Mouse (Mus musculus) spleen, postnatal 10 days (tissue): ENCODE measurements at regions not wholly inside any gene's neighbourhood (a gene's known extent, or its start where the extent isn't known, plus 50 kb on each side); places are given as distances from the start of the nearest gene placed in this dataset.

Source experiments
- DNase-seq, 2 experiments: peaks; one replicate each; pipeline ENCODE4 v3.0.0; 2021 to 2022; ENCODE audit warnings: low spot score in 2 of 2

DNA sequence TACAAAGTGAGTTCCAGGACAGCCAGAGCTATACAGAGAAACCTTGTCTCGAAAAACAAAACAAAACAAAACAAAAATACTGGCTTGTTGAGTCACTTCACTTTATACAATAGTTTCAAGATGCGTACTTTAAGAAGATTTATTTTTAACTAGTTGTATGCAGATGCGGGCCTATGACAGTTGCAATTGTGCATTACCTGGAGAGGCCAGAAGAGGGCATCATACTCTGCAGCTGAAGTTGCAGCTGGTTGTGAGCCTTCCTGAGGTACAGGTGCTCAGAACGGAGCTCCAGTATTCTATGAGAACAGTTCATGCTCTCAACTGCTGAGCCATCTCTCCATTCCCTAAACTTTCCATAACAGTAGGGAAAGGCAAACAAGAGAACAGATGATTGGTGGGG, 314.2 kb upstream of the 4931429L15Rik start:
- DNase-seq, result no peak

DNA sequence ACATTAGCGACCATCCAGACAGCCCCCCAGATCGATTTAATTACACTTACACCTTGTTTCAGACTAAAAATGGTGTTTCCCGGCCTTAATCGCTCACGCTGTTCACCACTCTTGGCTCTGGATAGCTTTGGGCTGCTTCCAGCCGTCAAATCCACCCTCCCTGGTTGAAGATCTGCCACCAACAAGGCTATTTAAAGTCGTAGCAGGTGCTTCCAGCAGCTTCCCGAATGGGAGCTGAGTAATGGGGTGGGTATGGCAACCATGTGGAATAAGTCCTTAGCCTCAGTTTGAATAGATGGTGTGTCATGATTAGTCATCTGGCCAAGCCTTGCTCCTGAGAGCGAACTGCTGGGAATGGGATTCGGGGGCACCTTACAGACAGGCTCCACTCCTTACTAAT, 312.8 kb upstream of the 4931429L15Rik start:
- DNase-seq, result no peak

DNA sequence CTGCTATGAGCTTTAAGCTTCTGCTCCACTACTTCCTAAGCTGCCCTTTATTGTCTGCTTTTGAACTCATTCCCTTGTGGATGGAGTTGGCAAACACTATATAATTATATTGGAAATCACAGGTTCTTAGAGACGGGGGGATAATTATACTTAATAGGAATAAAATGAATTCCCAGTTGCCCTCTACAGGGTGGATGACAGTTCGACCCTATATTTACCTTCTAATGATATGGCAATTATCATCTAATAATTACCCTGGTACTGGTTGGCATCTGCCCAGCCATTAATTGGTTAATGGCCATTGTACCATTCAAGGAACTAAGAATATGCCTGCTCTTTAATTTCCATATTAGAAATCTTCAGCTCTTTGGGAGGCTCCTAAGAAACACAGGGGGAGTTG, 302.5 kb upstream of the 4931429L15Rik start:
- no peak for DNase-seq

DNA sequence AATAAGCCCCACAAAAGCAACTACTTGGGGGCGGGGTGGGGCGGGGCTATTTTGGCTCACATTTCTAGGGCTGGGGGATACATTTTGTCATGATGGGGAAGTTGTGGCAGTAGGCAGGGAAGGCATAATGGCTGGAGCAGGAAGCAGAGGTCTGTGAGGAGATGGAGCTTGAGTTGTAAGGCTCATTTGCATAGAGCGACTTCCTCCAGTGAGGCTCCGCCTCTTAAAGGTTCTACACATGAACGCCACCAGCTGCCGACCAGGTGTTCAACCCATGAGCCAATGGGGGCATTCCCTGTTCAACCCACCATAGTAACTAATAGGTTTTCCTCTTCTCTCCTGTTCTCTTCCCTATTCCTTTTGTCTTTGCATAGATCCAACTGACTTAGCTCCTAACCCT, 302.1 kb upstream of the 4931429L15Rik start:
- no peak for DNase-seq

DNA sequence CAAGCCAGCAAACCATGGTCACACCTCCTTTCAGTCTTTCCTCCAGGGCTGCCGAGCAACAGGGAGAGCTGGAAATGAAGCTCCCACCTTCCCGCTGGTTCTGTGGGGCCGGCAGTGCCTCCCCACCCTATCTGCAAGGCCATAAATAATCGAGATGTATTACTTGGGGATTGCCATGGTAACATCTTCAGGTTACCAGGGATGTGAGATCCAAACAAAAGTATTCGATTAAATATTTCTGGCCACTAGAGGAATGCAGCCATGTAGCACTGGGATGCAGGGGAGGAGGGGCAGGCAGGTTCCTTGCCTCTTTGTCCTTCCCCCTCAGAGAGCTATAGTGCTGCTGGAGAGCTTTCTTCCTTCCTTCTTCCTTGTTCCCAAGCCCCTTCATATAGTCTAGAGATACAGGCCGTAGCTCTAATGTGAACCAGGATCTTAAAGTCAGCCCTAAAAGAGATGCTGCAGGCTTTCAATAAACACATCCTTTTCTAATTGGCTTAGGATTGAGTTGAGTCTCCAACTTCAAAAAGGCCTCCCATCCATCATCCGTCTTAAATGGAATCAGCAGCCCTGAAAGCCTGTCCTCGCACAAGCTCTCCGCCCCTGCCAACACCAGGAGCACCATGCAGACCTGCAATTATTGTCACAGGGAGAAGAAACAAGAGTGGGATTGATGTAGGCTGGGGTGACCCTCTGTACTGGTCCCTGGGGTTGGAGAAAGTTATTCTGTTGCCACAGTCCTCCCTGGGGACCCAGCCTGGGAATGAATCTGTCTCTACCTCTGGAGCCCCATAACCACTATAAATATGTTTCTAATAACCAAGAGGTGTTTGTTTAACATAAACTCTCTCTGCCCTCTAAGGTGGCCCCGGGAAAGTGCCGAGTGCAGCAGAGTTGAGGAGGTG, 290.6 kb upstream of the 4931429L15Rik start:
- no peak for DNase-seq

DNA sequence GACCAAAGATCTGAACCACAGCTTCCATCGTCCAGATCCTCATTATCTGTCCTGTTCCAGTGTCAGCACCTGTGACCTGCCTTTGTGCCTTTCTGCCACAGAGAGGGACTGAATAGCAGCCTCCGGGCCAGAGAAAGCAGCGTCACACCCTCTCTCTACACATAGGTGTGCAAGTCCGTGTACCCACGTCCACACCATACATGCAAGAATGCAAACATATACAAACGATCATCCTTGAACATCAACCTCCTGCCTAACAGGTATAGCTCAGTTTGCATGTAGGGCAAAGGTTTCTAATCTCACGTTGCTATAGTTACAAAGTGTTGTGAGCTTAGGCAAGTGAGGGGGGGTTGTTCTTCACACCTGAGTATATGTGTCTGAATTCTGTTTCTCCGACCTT, 288.9 kb upstream of the 4931429L15Rik start:
- DNase-seq, result no peak

DNA sequence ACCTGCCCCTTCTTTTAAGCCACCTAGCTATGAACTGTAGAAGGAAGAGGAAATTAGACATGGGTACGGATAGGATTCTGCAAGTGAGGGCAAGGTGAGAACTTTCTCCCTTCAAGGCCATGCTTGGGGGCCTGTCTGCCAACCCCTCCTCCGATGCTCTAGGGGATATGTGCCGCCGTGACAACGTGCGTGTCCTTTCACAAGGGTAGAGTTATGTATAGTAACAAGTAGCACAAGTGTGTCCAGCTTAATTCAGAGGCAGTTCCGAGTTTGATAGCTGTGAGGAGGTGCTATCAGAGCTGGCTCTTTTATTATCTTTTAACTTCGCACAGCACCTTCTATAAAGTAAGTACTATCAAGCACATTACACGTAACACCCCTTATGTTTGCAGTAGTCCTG, 281.0 kb upstream of the 4931429L15Rik start:
- DNase-seq, result no peak

DNA sequence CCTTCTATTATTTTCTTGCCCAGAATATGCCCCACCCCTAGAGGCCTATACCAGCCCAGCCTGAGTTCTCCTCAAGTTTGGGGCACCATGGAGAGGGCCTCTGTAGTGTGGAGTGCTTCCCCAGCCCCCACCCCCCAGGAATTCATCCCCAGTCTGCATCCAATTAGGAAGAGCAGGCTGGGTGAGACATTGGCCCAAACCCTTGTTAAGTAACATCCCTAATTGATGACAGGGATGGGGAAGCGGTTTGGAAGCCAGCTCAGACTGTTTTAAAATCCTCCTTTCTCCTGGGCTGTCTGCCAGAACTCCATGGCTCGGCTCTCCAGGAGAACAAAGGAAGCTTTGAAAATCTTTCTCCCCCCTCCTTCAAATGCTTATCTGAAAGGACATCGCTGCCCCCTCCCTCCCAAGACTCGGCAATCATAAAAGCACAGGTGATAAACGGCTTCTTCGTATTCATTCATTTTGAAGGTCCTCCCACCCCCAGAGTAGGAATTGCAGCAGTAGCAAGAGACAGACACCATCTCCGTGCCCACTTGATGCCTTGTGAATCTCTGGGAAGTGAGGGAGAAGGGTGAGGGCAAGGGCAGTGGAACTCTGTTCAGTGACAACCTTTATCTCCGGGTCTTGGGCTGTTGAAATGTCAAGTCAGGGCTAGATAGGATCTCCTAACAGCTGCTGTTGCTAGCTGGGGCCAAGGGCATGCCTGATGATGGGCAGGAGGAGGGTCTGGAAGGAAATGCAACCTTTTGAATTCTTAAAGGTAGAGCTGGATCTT, 280.3 kb upstream of the 4931429L15Rik start:
- no peak for DNase-seq

DNA sequence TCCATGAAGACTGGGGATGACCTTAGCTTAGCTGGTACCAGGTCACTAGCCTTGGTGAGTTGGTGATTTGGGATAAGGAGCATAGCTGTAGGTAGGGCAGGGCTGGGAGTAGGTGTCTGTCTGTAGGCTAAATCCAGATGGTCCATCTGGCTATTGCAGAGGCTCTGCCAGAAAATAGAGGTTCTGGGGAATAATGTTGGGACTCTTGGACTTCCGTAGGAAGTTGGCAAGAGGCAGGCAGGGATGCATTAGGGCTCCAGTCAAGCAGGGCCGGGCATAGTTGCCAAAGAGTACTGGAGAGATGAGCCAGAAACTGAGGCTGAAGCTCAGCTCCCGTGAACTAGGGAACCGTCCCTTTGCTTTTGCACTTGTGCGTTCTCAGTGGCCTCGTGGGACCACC, 278.7 kb upstream of the 4931429L15Rik start:
- no peak for DNase-seq

DNA sequence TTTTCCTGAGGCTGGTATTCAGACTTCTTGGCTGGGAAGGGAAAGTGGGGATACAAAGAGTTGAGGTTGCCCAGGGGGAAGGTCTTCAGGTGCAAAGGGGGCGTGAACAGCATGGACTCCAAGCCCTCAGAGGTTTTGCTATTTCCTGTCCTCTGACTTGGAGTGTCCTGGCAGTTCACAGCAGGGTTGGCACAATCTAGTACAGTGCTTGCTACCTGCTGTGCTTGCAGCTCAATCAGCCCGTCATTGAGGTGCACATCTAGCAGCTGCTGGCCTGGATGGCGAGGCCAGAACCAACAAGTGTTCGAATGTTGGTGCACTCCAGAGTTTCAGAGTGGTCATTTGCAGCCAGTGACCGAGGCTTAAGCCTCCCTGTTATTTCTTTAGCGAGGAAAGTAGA, 273.7 kb upstream of the 4931429L15Rik start:
- DNase-seq, result no peak

DNA sequence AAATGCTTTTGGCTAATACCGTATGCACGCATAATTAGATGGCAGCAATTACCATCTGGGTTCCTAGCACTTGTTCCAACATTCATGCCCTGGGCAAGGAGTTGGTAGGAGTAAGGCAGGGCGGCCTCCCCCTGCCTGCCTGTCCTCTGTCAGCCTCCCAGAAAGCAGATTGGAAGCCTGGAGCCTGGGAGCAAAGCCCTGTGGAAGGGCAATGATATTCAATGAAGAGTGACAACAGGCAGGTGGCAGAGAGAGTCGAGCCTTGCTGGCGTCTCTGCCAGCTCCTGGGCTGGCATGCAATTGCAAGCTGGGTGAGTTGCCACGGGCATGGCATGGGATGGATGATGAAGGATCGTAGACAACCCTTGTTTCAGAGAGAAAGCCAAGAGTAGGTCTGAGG, 273.1 kb upstream of the 4931429L15Rik start:
- no peak for DNase-seq

DNA sequence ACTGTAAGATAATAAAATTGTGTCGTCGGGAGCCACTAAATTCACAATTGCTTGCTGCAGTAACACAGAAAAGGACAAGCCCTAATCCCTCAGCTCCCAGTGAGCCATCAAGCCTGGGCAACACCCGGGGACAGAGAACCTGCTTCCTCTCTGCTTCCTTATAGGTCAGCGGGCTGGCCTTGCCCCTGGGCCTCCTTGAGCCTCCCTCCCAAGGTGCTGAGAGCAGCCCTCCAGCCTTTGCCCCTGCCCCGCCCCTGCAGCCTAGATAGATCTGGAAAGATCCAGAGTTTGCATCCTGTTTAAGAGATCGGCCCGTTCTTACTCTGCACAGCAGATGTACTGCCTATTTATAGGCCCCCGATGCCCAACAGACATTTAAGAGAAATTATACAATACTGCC, 267.0 kb upstream of the 4931429L15Rik start:
- DNase-seq, result no peak

DNA sequence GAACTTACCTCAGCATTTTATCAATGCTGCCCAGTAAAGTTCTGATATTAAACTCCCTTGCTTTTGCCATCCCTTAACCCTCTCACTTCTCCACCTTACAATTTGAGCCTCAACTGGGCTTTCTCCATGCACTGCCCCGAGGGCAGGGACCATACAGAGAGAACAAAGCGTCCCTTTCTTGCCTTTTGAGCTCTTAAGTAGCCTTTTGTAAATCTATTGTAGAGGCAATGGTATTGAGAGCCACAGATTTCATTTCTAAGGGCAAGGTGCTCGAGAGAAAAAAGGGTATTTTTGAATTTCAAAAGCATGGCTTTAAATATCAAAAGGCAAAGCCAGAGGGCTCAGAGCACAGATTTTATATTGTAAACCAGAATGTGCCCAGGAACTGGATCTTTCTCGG, 262.1 kb upstream of the 4931429L15Rik start:
- DNase-seq, result no peak

DNA sequence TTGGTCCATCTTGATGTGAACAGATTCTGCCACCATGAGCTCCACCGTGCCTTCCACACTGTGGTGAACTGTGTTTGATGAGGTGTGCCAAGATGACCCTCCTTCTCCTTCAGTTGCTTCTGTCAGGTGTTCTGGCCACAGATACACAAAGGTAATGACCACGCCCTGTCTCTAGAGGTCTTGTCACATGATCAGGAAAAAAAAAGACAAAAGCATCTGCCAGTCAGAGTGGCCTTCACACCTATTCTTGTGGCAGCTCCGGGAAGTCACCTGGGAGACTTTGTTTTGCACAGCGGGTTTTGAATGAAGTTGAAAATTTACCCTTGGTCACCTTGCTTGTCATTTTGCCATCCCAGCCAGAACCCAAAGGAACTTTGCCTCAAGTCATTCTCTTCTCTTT, 242.5 kb upstream of the 4931429L15Rik start:
- no peak for DNase-seq

DNA sequence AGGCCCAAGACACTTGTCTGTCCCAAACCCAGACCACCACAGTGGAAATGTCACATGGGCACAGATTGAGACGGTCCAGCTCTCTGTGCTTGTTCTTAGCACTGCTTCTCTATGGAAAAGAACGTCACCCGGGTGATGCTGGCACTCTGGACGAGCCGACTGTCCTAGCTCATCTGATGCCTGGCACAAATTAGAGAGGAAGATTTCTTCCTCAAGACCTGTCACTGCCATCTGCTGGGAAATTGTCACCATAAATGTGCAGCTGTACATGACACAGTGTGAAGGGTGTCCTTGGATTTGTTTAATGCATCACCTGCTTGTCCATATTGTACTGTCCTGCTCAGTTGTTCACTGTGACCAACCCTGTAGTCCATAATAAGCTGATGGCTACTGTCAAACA, 238.7 kb upstream of the 4931429L15Rik start:
- DNase-seq, result no peak

DNA sequence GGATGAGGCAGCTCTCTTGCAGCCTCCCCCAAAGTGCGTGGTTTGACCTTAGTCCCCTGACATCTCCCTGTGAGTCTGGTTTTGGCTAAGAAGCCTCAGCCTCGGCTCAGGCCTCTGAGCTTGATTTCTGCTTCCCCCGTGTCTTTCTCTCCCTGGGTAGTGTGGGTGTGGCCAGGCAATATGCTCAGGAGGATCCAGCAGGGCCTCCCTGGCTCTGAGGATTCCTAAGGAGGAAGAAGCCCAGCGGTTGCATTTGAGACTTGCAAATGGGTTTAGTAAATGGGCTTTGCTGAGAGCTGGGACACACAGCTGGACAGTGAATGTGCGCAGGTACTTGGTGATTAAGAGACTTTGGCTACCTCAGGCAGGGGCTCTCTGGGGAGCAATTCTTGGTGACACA, 238.0 kb upstream of the 4931429L15Rik start:
- no peak for DNase-seq

DNA sequence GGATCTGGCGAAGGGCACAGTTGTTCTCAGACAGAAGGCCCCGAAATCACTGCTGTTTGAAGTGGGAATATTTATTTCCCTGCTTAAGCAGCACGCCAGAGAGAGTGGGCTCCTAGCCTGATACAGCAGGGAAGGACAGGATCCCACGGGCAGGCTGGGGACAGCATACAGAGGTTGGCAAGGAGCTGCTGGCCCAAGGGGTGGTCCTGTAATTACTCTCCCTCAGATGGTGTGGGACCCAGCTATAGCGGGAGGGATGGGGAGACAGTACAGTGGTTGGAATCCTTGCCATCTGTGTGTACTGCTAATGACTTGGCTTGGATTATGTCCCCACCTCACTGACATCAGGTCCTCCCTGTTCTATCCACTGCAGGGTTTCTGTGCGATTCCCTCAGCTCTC, 235.4 kb upstream of the 4931429L15Rik start:
- no peak for DNase-seq

DNA sequence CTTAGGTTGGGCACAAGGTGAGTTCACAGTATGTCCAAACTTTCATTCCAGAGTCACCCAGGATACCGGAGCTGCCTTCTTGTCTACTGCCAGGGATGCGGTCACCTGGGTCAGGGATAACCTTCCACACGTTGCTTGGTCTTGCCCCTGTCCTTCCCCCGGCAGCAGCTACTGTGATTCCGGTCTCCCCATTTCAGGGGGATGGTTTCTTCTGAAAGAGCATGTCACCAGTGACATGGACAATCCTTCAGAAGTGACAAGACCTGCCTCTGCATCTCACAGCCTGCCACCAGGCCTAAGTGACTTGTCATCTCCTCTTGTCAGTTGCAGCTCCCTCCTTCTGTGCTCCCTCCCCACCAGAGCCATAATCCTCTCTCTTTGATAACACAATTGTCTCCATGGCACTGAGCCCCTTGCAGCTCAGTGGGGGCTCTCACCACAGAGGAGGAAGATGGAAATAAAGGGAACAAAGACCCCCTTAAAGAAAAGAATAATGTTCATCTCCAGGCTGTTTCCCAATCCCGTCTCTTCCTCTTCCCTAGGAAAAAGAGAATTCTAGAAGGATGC, 234.9 kb upstream of the 4931429L15Rik start:
- no peak for DNase-seq

DNA sequence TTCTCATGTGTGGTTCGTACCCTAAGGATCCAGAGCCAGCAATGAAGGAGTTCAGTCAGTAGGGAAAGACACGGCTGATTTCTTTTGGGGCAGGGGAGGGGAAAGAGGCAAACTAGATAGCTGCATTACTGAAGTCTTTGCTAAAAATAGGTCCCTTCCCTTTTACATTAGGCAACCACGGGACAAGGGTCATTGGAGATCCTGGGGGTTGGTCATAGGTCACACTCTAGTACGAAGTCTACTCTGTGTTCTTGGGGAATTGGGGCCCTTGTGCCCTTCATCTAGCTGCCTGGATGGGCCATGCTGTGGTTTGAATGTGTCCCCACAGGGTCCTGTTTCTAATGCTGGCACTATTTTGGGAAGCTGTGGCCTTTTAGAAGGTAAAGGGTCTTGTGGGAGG, 229.6 kb upstream of the 4931429L15Rik start:
- no peak for DNase-seq

DNA sequence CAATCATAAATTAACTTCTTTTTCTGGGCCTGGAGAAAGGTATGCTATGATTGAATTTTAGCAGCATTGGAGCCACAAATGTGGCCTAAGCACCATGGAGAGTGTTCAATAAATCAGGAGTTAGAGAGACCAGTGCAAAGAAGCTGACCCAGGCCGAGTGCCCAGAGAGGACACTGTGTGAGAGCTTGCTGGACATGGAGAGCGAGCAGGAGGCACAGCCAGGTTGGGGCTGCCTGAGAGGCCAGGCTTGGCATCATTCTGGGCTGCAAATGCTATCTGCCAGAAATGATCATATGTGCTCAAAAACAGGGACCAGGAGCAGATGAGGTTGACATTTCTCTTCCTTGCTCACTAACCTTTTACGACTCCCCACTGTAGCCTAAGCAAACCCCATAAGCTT, 224.5 kb upstream of the 4931429L15Rik start:
- DNase-seq, result no peak

DNA sequence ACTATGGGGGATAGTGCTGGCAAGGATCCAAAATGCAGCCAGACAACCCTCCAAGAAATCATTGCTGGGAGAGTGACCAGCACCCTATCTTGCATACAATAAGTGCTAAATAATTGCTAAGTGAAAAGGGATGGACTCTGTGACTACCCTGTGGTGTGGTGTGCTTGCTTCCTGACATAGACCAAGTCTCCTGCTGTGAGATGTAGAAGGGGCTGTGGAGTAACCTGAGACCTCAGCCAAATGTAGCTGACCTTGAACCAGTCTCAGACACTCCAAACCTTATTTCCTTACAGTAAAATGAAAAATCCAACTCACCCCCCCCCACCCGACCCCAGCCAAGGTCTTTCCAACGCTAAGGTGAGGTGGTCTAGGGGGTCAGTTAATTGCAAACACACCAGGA, 221.2 kb upstream of the 4931429L15Rik start:
- no peak for DNase-seq

DNA sequence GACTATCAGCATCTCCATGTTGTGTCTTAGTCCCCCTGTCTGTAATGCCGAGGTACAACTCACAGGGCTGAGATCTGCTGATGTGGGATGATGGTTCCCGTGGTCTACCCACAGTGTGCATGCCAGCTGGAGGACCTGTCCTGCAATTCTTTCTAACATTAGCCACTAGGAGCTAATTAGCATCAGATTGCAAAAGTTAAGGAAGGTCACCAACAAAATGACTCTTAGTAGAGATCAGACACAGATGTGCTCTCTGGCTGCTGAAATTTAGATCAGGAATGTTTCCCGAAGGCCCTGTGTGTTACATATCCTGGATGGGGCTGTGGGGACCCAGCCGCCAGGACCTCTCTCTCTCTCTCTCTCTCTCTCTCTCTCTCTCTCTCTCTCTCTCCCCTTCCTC, 218.8 kb upstream of the 4931429L15Rik start:
- DNase-seq, result no peak
